Mouse (Mus musculus): Measurements from ENCODE around the gene Npcd. TPM values are rescaled to one million over a fixed set of nuclear protein-coding genes. Genes with fewer than 3 reads are reported as not detected.

Gene Npcd
- total RNA-seq, 2 experiments from 2014 or later, result 1.2 to 1.7 TPM

DNA sequence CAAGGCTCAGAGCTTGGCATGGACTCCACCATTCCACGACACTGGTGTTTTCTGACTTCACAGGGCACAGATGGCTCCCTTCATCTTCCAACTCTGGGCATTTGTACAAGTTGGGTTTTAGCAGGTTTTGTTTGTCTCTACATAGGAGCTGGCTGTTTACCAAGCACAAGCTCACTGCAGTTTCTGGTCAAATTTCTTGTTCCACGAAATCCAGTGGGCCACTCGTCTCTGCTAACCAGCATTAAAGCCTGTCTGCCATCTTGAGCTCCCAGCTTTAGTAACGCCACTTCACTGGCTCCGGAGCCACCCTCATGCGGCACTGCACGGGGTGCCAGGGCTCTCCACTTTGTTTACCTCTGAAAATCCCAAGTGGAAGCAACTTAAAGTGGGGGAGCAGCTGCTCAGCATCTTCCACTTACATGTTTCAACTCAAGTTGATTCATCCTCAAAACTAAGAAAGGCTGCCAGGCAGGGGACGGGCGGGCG is 67.4 kb downstream of the Npcd start:
- no peak for DNase-seq

DNA sequence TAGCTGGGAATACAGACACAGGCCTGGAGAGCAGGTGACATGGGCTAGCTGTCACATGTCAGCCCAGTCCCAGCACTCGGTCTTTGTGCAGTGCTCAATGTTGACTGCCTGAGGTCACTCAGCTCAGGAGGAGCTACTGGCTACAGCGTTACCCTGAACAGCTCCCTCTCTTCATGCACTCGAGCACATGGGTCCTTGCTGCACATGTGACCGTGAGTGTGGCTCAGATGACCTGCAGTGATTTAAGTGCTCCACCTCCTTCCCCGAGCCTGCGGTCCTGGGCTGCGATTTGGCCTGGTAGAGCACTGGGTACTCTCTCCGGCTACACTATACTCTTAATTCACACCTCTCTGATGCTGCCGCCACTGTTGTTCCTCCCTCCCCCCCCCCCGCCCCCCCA is 67.9 kb downstream of the Npcd start:
- DNase-seq, result no peak

DNA sequence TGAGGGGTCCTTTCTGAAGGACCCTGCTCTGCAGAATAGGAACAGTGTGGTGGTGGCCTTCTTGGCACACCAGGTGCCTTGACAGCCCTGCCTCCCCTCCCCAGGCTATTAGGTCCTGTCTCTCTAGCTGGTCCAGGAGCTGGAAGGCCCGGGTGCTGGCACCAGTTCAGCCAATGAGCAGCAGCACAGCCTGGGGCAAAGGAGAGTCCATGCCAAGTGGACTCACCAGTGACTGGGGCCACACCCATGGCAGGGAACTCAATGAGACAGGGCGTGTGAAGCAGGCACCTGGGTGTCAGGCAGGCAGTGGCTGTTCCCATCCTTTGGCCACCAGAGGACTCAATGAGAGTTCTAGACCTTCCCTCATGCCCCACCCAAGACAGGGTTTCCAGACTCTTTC is 68.7 kb downstream of the Npcd start:
- peak; percentile 72 for DNase-seq

DNA sequence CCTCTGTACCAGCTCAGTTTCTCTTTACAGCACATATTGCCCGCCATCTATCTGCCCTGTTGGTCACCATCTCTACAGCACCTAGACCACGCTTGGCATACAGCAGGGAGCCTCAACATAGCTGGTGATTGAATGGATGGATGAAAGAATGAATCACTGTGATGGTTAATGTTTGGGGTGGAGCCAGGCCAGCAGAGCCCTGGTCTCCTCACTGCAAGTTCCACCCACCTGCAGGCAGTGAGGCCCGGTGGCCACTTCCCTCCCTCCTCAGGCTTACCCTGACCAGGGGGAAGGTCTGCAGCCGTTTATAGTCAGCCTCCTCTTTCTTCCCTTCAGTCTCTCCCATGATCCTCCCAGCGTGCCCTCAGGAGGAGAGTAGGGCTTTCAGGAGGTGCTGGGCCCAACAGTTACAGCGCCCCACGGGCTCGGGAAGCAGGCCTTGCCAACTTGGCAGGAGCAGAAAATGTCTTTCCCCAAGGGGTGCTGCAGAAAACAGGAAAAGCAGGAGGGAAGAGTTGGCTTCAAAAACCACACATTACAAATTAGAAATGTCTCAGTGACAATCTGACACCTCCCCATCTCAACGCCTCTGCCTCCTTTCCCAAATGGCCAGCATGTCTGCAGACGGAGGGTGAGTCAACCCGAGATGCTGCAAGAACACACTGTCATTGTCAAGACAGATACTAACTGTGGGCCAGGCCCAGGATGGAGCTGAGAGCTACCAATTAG is 69.3 kb downstream of the Npcd start:
- peak; percentile 39 for DNase-seq

DNA sequence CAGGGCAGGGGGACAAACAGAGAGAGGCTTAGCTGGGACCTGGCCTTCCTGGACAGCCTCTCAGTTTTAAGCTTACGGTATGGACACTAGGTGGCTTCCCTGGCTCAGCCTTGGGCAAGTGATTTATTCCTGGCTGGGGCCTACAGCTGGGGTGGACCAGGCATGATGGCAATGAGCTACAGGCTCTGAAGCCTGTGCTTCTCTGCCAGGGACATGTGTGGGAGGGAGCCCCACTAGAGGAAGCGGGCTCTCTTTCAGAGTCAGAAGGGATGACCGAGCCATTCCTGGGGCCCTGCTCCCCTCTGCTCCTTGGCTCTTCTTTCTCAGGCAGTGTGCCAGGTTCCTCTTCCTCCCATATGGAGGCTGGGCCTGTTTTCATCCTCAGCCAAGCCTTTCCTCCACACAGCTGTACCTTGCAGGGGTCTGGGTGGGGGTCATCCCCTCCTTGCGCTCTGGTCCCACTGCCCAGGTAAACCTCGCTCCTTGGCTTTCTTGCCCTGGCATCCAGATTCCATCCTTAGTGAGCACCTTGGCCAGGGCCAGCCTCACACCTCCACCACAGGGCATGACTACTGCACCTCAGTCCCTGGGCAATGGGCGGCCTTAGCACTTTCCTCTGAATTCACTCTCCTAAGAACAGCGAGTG is 70.3 kb downstream of the Npcd start:
- DNase-seq, result no peak

DNA sequence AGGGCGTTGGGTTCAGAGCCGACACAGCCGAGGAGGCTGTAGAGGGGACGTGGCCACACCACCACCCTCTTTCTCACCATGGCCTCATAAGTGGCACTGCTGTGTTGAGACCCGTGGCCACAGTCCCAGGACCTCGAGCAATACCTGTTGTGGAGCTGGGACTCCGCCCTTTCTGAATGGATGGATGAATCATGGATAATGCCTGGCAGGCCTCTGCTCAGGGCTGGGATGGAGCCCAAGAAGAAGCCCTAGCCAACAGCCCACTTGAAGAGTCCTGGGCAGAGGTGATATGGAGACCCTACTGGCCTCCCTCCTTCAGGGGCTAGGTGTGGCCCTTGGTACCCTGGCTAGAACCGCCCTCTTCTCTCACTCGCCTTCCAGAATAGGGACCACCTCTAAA is 71.0 kb downstream of the Npcd start:
- no peak for DNase-seq

DNA sequence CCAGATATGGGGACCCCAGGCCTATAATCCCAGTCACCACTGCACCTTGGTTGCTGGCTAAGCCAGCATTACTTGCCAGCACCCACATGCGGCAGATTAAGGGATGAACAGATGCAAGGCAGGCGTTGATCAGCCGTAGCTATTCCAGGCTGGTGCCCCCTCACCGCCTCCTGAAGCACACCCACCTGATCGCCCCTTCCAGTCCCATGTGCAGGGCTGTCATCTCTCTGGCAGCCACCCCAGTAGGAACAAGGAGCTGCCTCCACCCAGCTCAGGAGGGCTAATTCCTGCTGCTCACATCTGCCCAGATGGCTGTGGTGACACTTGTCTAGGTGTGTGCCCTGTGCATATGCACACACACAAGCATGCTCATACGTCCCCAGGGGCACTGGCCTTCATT is 73.1 kb downstream of the Npcd start:
- no peak for DNase-seq

DNA sequence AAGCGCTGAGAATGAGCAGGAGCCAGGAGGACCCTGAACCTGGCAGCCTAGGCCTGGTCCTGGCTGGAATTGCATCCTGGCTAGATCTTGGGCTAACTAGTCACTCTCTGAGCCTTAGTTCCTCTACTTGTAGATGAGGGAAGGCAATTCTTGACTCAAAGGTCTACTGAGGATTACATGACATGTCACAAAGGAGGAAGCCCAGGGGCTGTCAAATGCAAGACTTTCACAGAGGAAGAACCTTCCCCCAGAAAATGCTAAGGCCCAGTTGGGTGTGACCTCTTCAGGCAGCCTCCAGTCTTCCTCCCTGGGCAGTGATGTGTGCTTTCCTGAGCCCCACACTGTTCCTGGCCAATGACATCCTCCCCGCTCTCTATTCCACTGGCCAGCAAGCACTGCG is 76.9 kb downstream of the Npcd start:
- no peak for DNase-seq

DNA sequence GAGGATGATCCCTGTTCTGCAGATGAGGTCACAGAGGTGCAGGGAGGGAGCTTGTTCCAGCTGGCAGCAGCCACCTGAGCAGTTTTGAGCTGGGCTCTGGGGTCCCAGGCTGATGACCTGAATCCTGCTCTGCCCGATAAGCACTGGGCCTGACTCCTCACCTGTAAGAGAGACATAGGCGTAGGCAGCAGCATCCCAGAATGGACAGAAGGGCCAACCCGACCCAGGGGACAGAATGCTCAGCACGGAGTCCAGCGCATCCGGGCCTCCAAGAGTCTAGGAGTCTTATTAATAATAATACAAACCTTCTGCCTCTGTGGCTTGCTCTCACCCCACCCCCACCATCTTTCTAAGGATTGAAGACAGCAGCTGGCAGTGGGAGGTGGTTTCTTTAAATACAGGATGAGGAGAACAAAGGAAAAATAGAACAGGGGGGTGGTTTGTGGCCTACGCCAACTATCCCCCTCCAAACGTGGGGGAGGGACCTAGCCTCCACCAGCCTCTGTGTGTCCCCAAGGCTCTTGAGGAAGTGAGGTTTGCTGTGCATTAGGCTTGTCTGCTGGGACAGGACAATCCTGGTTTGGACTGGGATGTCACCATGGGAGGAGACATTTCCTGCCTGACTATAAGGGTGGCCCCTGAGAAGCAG is 77.9 kb downstream of the Npcd start:
- DNase-seq, result no peak

DNA sequence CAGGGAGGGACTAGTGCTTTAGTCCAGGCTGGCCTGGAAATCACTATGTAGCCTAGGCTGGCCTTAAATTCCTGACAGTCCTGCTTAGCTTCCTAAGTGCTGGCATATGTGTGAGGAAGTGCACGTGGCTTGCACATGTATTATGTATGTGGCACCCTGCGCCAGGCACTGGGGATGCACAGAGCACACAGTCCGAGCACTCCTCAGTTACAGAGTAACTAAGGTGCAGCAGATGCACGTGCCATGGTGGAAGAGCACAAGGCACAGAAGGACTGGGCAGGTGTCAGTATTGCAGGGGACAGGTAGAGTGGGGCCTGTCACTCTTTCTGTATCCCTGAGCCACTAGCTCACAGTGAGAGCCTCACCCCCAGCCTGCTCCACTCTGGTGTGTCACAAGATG is 78.9 kb downstream of the Npcd start:
- no peak for DNase-seq

DNA sequence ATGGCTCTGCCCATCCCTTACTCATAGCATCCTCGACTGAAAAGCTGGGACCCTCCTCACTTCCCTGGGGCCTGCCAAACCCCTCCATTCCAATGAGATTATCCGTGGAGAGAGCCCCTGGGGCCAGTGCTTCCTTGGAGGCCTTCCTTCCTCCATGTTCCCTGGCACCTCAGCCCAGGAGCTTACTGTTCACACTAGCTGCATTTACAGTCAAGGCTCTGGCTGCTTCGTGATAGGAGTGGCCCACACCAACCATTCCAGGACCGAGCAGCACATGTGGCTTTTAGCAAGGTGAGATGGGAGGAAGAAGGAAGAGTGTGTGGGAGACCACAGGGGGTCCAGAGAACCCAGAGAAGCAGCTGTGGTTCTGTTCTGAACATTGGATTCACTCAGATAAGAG is 80.2 kb downstream of the Npcd start:
- DNase-seq, result no peak

DNA sequence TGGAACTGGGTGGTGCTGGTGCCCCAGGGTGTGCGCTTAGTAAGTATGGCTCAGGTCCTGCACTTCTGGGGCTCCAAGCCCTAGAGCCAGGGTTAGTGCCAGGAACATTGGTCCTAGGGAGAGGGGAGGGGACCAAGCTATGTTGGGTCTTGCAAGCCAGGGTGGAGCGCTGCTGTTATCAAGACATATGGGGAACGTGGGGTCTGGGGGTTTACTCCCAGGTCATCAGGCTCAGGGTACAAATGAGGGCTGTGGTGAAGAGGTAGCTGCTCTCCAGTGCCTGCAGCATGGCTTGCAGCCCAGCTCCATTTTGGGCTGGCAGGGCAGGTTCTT is 80.7 kb downstream of the Npcd start:
- DNase-seq, result no peak

DNA sequence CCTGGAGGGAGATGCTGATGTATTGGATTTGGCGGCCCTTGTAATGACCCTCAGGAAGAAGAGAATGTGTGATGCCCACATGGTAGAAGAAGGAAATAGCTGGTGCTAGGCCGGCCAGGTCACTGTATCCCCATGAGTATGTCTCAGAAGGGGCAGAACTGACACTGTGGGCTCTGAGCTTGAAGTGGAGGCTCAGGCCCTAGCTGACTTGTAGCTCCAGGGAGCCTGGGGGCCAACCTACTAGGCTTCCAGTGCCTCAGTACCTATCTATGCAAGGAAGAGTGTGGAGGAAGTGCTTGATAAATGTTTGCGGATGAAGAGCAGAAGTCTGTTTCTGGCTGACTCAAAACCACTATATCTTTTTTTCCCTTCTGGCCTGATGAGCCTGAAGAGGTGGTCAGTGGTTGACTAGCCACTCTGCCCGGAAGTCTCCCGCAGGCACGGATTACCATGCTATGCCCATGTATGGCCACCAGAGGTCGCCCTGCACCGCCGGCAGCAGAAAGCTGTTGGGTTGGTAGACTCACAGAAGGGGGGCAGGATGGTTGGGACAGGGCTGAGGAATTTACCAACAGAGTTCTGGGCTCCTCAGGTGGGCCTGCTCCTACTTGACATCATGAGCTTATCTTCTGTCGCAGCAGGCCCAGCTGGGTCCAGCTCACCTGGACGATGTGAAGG is 81.2 kb downstream of the Npcd start:
- DNase-seq, result peak; percentile 87

DNA sequence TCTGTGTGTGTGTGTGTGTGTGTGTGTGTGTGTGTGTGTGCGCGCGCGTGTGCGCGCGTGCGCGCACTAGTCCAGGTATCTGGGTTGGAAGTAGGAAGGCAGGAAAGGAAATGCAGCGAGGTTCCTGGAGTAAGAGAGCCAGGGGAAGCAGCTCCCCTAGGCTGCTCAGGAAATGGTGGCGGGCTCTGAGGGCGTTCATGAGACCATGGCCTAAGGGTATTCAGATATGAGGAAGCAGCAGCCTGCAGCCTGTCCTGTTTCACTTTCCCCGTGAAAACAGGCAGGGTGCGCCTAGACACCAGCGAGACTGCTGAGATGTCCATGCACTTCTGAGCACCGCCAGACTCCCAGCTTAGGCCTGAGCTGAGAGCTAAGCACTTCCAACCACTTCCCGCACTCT is 82.3 kb downstream of the Npcd start:
- no peak for DNase-seq

DNA sequence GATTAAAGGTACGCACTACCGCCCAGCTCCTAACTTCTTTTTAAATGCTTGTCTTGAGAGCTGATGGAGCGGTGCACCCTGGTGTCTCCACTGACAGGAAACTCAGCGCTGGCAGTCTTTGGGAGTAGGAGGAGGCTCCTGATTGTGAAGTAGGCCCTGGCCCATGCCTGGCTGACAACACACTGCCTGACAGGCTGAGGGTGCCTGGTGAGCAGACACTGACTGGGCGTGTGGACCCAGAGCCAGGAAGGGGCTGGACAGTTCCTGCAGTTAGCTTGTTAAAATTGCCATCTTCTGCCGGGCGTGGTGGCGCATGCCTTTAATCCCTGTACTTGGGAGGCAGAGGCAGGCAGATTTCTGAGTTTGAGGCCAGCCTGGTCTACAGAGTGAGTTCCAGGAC is 83.8 kb downstream of the Npcd start:
- DNase-seq, result no peak

DNA sequence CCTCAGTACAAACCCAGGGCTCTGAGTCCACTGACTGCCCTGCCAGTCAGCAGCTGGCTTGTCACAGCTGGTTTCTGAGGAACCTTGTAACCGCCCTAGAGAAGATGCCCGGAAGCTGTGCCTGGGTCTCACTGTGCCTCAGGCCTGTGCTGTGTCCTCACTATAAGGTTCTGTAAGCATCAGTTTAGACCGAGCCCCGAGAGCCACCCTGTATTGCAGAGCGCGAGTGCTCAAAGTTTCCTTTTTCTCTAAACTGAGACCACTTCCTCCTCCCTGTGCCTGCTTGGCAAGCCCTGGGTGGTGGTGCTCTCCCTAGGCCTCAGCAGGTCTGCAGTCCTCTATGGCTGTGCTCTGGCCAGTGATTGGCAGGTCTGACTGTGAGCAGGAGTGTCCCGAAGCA is 84.9 kb downstream of the Npcd start:
- DNase-seq, result no peak

DNA sequence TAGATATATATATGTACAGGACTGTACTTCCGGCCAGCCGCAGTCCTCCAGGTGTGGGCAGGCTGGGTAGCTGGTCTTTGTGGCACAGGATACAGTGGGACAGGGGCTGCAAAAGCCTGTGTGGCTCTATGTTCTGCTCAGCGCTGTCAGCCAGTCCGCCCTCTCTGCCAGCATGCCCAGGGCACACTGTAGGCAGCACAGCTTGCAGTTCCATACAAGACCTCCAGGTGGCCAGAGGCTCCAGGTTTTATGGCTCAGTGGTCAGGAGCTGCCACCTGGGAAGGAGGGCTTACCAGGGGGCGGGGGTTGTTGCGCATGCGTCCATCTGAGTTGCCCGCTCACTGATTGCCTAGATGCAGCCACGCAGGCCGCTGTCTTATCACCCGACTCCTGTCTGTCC is 86.0 kb downstream of the Npcd start:
- DNase-seq, result no peak

DNA sequence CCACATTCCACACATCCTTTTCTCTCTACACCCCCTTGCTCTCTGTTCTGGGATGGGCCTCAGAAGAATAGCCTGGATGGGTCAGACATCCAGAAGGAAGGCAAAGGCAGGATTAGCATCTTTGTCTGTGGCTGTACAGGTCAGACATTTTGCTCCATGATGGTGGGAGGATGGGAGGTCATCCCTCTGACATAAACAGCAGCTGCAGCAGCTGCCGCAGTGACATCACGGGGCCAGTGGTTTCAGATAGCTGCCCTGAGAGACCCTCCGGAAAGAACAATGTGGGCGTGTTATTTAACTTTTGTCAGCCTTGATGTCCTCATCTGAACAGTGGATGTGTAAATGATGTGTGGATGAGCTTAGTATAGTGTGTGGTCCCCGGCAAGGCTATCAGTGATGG is 88.2 kb downstream of the Npcd start:
- DNase-seq, result no peak

DNA sequence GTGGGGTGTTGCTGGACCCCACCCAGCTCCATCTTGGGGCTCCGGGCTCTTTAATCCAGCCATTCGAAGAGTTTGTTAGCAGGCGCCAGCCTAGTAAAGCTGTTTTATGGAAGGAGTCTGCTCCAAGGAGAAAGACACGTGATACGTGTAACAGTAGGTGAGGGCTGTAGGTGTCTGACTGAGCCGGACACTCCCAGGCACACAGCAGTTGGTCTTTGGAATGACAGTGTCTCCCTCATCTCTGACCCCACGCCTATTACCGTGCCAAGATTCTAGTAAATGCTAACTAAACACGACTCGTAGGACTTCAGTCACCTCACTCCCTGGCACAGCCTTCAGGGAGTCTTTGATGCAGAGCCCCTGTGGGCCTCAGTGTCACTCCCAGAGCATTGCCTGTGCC is 88.7 kb downstream of the Npcd start:
- DNase-seq, result no peak

DNA sequence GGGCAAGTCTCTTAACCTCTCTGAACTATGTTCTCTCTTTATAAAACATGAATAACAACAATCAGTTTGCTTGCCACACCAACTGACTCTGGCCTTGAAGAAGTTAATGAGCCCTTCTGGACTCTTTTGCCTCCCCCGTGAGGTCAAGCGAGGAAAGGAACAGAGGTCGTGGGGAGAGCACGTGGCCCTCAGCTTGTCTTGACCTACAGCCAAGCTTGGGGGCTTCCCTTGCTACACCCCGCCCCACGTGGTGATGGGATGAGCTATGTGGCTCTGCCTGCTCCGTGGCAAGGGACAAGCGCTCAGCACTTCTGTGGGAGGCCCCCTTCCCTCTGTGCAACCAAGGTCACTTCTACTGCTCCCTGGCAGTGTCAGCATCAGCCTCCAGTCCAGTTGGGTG is 89.3 kb downstream of the Npcd start:
- DNase-seq, result no peak

DNA sequence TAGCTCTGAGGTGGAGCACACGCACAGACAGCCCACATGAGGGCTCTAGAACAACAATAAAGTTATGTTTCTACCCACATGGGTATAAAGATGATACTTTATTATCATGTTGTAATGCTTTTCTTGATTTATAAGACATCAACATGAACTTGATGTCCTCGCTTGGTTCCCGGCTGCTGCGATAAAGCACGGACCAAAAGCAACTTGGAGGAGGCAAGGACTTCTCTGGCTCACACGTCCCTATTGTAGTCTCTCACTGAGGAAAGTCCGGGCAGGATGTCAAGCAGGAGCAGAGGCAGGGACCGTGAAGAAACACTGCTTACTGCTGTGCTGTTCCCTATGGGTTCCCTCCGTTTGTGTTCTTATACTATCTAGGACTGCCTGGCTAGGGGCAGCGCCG is 90.0 kb downstream of the Npcd start:
- DNase-seq, result no peak

DNA sequence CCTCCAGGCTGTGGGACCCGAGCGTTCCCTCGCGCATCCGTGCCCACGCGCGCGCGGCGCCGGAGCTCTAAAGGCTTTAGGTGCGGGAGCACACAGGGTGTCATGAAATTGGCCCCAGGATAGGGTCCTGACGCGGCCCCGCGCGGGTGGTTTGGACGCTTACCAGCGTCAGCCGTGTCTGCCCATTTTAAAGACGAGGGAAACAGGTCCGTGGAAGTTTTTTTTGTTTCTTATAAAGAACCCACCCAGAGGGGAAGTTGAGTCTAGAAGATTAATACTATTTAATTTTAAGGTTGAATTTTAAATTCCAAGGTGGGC is 91.4 kb downstream of the Npcd start:
- DNase-seq, result no peak

DNA sequence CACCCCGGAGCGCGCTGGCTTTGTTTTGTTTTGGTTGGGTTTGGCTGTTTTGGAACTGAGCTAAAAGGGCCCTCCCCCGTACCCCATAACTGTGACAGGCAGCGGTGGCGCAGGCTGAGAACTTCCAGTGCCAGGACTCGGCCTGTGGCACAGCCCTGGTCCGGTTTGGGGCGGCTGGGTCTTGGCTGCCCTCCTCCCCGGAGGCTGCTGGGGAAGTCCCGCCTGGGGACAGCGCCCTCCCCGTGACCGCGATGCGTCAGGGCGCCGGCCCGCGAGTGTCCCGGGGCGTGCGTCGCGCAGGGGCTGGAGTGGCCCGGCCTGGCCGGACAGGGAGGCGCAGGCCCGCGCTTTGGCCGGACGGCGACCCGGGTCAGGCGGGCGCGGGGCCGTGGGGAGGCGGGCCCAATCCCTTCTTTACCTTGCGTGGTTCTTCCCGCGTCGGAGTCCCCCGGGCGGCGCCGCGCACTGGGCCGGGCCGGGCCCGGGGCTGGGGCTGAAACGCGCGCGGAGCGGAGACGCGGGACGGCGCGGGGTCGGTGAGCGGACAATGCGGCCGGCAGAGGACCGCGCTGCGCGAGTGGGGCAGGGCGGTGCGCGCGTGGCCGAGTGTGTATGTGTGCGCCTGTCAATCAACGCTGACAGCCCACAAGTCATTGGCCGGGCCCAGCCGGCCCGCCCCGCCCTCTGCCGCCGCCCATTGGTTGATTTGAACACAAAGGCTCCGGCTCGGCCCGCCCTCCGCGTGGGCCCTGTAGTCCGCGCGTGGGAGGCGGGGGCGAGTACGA is 91.9 kb downstream of the Npcd start, which contains the start of gene Sun2:
TSS of gene Sun2 (minus strand) at position 616 of the 785 bp plus-strand sequence.
- DNase-seq, result peak; percentile 94

Measured in adrenal gland, postnatal 10 days (tissue).